Mouse (Mus musculus): ENCODE measurements around the gene Uvrag. TPM values are rescaled to one million over a fixed set of nuclear protein-coding genes. Genes with fewer than 3 reads are reported as not detected.

Gene Uvrag
- total RNA-seq, 2 experiments from 2014 or later: 50.2 to 54.0 TPM

DNA sequence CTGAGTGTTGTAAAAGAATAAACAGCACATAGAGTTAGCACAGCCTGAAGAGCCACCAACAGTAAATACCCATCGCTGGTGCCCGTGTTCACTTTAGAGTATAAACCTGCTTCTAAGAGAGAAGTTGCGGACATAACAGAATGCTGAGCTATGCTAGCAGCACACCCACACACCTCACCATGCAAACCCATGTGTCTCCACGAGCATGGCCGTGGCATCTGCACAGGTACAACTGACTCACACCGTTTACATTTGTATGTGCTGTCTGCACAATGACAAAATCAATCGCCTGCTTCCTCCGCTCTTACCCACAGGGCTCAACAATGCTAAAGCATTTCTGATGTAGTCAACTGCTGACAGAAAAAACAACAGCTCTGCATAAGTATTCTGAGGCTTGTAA is 101.0 kb downstream of the Uvrag start:
- DNase-seq (ENCODE audit: low spot score in 2 of 2): peak in 1 of 2 experiments; percentile 41

DNA sequence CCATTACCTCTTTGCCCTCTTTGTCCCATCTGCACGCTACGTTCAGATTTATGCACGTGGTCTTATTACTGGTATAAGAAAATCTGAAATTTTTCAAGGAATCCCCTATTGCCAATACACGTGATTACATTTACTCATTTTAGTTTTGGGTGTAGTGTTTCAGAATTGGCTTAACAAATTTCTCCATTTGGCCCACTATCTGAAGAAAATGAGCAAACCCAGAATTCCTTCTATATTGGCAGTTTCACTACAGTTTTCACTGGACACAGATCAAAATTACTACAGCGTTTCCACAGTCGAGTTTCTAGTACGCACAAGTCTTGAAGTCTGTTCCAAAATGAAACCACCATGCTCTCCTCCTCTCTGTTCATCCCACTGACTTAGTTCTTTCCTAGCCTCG is 104.7 kb downstream of the Uvrag start:
- intact Hi-C loops (cut with DNase I): no loop called here
- no peak for DNase-seq (ENCODE audit: low spot score in 2 of 2)

More for the DNA sequence above, 101.0 kb downstream of the Uvrag start:
- intact Hi-C loops (cut with DNase I): no loop called here

DNA sequence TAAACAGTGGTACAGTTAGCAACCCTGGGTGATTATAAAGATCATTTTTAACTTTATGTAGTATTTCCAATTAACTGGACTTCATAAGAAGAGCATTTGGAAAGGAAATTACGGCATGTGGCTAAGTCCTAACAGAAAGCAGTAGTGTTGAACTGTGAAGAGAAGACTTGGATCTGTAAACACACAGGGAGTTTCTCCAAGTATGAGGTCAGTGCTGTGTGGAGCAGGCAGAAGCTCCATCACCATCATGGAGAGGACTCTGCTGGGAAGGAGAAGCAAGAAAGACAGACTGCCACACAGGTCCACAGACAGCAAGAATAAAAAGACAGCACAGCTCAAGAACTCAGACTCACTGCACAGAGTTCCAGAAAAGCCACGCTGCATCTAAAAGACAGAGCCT is 106.0 kb downstream of the Uvrag start:
- DNase-seq (ENCODE audit: low spot score in 2 of 2): no peak
- intact Hi-C loops (cut with DNase I): no loop called here

- no peak for DNase-seq (ENCODE audit: low spot score in 2 of 2)
- intact Hi-C loops (cut with DNase I): no loop called here
Measured at GRCm38 (mm10) chr7:99033838-99034237, 107.1 kb downstream of the Uvrag start.

DNA sequence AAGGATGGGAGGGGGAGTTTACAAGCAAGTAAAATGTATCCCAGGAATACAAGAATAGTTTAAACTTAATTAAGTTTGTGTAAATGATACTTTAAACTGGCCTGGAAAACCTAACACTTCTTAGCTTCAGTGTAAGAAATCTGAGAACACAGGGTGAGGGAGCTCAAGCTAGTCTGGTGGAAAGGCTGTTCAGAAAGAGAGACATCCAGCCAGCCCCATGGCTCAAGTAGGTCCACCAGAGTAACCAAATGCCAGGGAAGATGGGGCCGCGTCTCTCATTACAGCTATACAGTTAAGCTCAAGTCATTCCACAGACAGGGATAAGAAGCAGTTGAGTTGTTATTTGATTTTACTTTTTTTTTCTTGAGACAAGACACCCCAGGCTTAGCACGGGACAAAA is 107.6 kb downstream of the Uvrag start:
- no peak for DNase-seq (ENCODE audit: low spot score in 2 of 2)

DNA sequence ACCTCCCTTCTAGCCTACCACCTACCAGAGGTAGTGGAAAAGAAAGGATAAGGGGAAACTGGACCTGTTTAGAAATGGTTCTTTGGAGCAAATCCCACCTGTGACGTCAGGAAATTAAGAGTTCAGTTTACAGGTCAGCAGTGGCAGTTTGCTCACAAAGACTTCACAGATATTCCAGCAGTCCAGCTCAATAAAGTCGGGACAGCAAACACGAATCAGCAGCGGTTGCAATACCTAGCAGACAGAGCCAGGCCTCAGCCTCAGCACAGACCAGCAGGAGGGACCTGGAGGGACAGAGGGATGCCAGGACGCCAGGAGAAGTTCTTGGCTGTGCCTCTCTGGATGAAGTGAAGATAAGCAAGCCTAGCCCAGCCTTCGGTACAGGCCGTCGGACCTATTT is 108.9 kb downstream of the Uvrag start:
- DNase-seq (ENCODE audit: low spot score in 2 of 2): no peak
- intact Hi-C loops (cut with DNase I): no loop called here

More for the DNA sequence above, 107.6 kb downstream of the Uvrag start:
- intact Hi-C loops (cut with DNase I): no loop called here

DNA sequence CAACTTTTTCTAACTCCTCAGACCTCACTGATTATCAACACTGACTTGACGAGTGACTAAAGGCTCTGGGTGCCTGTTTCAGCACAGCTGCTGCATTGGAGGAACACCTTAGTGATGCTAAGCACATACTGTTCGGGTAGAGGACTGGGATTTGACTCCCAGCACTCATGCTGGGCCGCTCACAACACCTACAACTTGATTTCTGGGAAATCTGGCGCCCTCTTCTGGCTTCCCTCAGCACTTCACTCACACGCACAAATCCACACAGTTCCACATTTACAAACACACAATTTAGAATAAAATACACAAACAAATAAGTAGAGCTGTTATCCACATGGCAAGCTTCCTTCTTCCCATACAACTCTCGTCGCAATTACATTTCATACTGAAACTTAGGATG is 112.8 kb downstream of the Uvrag start:
- intact Hi-C loops (cut with DNase I): no loop called here
- no peak for DNase-seq (ENCODE audit: low spot score in 2 of 2)

GRCm38 (mm10) chr7:99027185-99027584 is 113.8 kb downstream of the Uvrag start:
- no peak for DNase-seq (ENCODE audit: low spot score in 2 of 2)
- intact Hi-C loops (cut with DNase I): no loop called here

- intact Hi-C loops (cut with DNase I): no loop called here
- no peak for DNase-seq (ENCODE audit: low spot score in 2 of 2)
Measured at GRCm38 (mm10) chr7:99025989-99026388, 115.0 kb downstream of the Uvrag start.

DNA sequence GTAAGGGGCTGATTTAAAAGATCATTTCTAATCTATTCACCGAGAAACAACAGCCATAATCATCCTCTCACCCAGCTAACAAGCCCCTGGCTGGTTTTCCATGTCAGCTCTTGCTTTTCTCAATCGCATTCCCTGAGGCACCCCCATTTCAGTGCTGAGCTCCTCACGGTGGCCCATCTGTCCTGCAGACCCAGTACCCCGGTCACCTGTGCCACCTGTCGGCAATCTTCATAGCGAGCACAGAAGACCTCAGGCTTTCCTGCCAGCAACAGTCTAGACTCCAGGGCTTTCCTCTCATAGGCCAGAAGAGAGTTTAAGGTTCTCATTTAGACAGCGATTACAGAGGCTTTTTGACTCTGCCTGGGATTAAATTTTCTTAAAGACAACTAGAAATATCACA is 115.7 kb downstream of the Uvrag start:
- DNase-seq (ENCODE audit: low spot score in 2 of 2): no peak
- intact Hi-C loops (cut with DNase I): no loop called here

DNA sequence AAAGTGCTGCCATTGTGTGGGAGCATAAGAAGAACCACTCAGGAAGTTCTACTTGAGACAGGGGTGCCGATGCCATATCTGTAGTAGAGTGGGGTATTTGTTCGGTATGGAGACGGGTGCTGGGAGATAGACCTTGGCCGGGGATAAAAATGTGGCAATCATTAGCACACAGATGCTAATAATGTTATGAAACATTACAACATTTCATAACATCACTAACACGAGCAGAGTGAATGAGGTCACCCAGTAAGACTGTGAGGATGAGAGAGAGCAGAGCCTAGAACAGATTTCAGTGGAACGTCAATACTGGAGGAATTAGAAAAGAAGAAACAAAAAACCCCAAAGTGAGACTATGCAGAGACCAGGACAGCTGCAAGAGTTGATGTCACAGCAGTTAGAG is 116.2 kb downstream of the Uvrag start:
- intact Hi-C loops (cut with DNase I): no loop called here
- DNase-seq (ENCODE audit: low spot score in 2 of 2): no peak

DNA sequence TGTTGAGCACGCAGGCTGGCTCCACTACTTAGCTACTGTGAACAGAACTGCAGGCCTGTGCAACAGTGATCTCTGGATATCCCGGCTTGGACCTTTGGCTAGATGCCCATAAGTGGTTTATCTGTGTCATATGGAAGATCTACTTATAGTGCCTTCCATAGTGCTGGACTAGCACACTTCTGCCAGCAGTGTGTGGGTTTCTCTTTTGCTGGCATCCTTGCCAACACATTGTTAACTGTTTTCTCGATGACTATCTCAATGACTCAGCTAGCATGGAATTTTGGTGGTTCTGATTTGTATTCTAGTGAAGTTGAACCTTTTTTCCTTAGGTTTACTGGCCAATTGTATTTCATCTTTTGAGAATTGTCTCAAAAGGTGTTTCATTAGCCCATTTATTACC is 117.0 kb downstream of the Uvrag start:
- peak in 1 of 2 experiments; percentile 20 for DNase-seq (ENCODE audit: low spot score in 2 of 2)
- intact Hi-C loops (cut with DNase I): no loop called here

GRCm38 (mm10) chr7:99021277-99021676 is 119.7 kb downstream of the Uvrag start:
- intact Hi-C loops (cut with DNase I): no loop called here
- DNase-seq (ENCODE audit: low spot score in 2 of 2): no peak

DNA sequence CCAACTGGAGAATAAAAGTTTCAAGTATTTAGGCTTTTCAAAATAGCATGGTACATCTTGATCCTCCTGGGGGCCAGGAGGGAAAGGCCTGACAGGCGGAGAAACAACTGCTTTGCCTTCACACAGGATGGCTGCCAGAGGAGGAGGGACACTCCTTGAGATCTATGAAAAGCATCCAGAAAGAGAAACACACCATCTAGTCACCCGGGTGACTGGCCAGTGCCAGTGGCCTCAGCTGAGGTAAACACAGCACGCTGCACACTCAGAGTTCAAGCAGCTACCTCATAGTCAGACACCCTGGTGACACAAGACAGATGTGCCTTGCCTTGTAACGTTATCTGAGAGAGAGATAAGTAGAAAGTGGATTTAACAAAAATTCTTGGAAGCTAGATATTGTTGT is 120.6 kb downstream of the Uvrag start:
- intact Hi-C loops (cut with DNase I): no loop called here
- no peak for DNase-seq (ENCODE audit: low spot score in 2 of 2)

DNA sequence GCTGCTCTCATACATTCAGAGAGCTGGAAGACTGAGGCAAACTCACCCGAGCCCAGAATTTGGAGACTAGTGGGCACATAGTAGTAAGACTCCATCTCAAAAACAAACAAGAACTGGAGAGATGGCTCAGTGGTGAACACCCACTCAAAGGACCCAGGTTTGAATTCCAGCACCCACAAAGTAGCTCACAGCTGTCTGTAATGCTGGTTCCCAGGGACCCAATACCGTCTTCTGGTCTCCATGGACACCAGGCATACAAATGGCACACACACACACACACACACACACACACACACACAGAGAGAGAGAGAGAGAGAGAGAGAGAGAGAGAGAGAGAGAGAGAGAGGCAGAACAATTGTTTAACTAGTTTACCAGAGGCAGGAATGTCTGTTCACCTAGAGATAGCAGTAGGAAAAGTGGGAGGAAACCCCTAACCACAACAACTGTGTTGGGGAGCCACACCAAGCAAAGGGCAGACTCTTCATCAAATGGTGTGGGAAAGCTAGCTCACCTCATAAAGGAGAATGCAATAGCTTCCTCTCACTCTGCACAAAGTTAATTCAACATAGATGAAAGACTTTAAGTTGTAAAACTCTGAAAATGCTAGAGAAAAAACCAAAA is 123.6 kb downstream of the Uvrag start:
- intact Hi-C loops (cut with DNase I): no loop called here
- no peak for DNase-seq (ENCODE audit: low spot score in 2 of 2)

GRCm38 (mm10) chr7:99015914-99016313 is 125.0 kb downstream of the Uvrag start:
- intact Hi-C loops (cut with DNase I): no loop called here
- DNase-seq (ENCODE audit: low spot score in 2 of 2): no peak

GRCm38 (mm10) chr7:99015419-99015818 is 125.5 kb downstream of the Uvrag start:
- DNase-seq (ENCODE audit: low spot score in 2 of 2): peak; percentile 42 to 44
- intact Hi-C loops (cut with DNase I): no loop called here

- intact Hi-C loops (cut with DNase I): no loop called here
- DNase-seq (ENCODE audit: low spot score in 2 of 2): no peak
Measured at GRCm38 (mm10) chr7:99014620-99015019, 126.3 kb downstream of the Uvrag start.

DNA sequence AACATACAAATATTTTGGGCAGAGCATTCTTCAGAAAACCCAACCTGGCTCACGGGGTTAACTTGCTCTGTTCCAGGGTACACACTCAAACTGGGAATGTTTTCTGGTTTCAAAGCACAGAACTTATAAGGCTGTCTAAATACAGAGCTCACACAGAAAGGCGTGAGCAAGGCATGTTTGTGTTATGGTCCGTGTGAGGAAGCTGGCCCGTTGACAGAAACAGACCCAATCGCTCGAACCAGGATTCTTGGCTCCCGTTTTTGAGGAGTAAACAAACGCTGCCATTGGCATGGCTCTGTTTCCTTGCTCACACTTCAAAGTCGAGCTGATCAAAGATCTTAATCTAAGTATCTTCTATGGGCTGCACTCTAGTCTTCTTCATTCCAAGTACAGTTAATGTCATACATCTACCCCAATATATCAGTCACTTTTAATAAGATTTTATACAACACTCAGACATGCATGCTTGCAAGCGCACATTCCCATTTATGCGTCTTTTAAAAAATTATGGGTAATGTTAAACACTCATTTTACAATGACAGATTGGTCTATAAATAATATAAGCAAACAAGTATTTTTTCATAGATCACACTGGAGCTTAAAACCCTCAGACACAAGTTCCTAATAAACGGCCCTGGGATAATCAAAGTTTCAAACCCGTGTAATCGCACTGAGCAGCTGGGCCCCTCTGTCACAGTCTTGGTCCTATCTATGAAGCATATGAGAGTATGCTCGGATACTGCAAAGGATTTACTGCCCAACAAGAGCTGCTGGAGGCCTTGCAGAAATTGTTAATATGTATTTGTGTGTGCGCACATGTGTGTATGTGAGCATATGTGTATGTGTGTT is 133.2 kb downstream of the Uvrag start:
- DNase-seq (ENCODE audit: low spot score in 2 of 2): no peak

GRCm38 (mm10) chr7:99003231-99003630 is 137.7 kb downstream of the Uvrag start:
- DNase-seq (ENCODE audit: low spot score in 2 of 2): no peak
- intact Hi-C loops (cut with DNase I): no loop called here

More for the DNA sequence above, 133.2 kb downstream of the Uvrag start:
- intact Hi-C loops (cut with DNase I): no loop called here

DNA sequence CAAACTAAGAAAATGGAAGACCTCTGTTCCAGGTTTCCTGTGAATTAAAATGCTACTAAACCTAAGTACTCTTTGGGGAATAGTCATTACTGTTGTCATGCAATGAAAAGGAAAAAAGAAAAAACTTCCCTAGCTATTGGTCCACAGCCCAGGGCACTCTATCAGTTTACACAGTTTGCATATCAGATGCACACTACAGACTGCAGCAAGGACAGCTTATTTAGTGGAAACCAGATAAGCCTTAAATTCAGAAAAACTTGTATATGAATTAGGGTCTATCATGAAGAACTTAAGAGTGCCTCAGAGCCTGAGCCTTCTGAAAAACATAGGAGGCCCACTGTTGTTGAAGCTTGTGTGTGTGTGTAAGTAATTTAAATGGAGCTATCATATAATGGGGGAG is 142.2 kb downstream of the Uvrag start:
- no peak for DNase-seq (ENCODE audit: low spot score in 2 of 2)
- intact Hi-C loops (cut with DNase I): no loop called here
